Mouse (Mus musculus): ENCODE measurements at regions not wholly inside any gene's neighbourhood (a gene's known extent, or its start where the extent isn't known, plus 50 kb on each side); places are given as distances from the start of the nearest gene placed in this dataset.

- Histone ChIP-seq H3K4me1 (no peaks in the 10 kb centered on the region; the same call in 1 of the 2 replicates), H3K27ac (no peak overlapping the region), H3K27me3 (ENCODE audit: insufficient read depth, poor library complexity, severe bottlenecking) (no peaks in the 10 kb centered on the region), H3K4me3 (no peak overlapping the region), H3K9me3 (no peaks in the 10 kb centered on the region), H3K36me3 (no peaks in the 10 kb centered on the region)
- 80% methylated on average over 8 of the region's 8 CpGs for WGBS
- no peak for DNase-seq (ENCODE audit: low spot score)
Observed at GRCm38 (mm10) chr10:56611564-56612288, 234.6 kb downstream of the Gja1 start.

- Histone ChIP-seq H3K36me3 (no peaks in the 10 kb centered on the region), H3K27ac (no peak overlapping the region), H3K4me1 (no peaks in the 10 kb centered on the region), H3K27me3 (ENCODE audit: insufficient read depth, poor library complexity, severe bottlenecking) (no peaks in the 10 kb centered on the region), H3K4me3 (no peak overlapping the region), H3K9me3 (no peaks in the 10 kb centered on the region)
- no peak for DNase-seq (ENCODE audit: low spot score)
- 79% methylated on average over 2 of the region's 2 CpGs for WGBS
Observed at GRCm38 (mm10) chr10:56642656-56643055, 265.5 kb downstream of the Gja1 start.

DNA sequence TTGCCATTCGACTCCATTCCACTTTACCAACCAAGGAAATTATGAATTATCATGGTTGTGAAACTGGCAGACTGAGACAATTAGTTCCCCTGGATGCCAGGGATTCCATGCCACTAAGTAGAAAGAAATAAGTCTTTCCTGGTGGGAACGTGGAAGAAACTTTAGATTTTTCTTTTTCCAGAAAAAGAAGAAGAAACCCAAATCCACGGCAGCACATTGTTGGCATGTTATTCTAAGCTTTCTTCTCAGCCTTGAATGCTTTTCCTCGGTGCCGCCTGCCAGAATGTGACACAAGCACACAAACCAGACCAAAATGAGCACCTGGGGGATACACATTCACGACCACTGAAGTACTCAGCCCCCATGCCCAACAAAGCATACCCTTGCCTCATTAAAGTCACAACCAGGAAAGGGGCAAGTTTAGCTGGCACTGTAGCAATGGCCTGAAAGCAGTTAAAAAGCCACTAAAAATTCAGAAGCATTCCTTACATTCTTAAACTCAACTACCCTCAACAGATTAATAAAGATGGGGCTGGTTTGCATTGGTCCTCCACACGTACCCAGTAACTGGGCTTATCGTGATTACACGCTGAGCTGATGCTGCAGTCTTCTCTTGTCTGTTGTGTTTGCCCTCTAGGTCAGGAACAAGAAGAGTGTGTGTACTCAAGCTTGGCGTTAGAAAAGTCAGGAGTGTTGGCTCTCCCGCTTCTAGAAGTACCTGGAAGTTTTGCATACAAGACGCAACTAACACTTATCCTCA is 266.4 kb downstream of the Gja1 start:
- no peak for DNase-seq (ENCODE audit: low spot score)
- H3K4me1 ChIP-seq: no peaks in the 10 kb centered on the region
- no peaks in the 10 kb centered on the region for H3K27me3 ChIP-seq (ENCODE audit: insufficient read depth, poor library complexity, severe bottlenecking)
- H3K9me3 ChIP-seq: no peaks in the 10 kb centered on the region
- 74% methylated on average over 12 of the region's 12 CpGs for WGBS
- no peaks in the 10 kb centered on the region for H3K36me3 ChIP-seq
- no peak overlapping the region for H3K27ac ChIP-seq
- no peak overlapping the region for H3K4me3 ChIP-seq

- no peaks in the 10 kb centered on the region for H3K4me1 ChIP-seq
- 48% methylated on average over 4 of the region's 4 CpGs for WGBS
Observed at GRCm38 (mm10) chr10:56660501-56660900, 283.4 kb downstream of the Gja1 start.

GRCm38 (mm10) chr10:56673919-56674318 is 296.8 kb downstream of the Gja1 start:
- no peaks in the 10 kb centered on the region for H3K27me3 ChIP-seq (ENCODE audit: insufficient read depth, poor library complexity, severe bottlenecking)
- DNase-seq (ENCODE audit: low spot score): no peak
- no peak overlapping the region for H3K27ac ChIP-seq
- 76% methylated on average over 3 of the region's 3 CpGs for WGBS
- no peaks in the 10 kb centered on the region for H3K36me3 ChIP-seq
- H3K4me3 ChIP-seq: no peak overlapping the region
- H3K4me1 ChIP-seq: no peaks in the 10 kb centered on the region
- H3K9me3 ChIP-seq: no peaks in the 10 kb centered on the region

More at GRCm38 (mm10) chr10:56660501-56660900, 283.4 kb downstream of the Gja1 start:
- Histone ChIP-seq H3K4me3 (no peak overlapping the region), H3K27ac (no peak overlapping the region), H3K36me3 (no peaks in the 10 kb centered on the region), H3K9me3 (no peaks in the 10 kb centered on the region), H3K27me3 (ENCODE audit: insufficient read depth, poor library complexity, severe bottlenecking) (no peaks in the 10 kb centered on the region)
- no peak for DNase-seq (ENCODE audit: low spot score)

- Histone ChIP-seq H3K27ac (no peak overlapping the region), H3K4me3 (no peak overlapping the region), H3K4me1 (no peaks in the 10 kb centered on the region), H3K9me3 (no peaks in the 10 kb centered on the region), H3K36me3 (no peaks in the 10 kb centered on the region), H3K27me3 (ENCODE audit: insufficient read depth, poor library complexity, severe bottlenecking) (no peaks in the 10 kb centered on the region)
- WGBS: 84% methylated on average over 3 of the region's 3 CpGs
- DNase-seq (ENCODE audit: low spot score): no peak
Observed at GRCm38 (mm10) chr10:56682901-56683300, 305.8 kb downstream of the Gja1 start.

DNA sequence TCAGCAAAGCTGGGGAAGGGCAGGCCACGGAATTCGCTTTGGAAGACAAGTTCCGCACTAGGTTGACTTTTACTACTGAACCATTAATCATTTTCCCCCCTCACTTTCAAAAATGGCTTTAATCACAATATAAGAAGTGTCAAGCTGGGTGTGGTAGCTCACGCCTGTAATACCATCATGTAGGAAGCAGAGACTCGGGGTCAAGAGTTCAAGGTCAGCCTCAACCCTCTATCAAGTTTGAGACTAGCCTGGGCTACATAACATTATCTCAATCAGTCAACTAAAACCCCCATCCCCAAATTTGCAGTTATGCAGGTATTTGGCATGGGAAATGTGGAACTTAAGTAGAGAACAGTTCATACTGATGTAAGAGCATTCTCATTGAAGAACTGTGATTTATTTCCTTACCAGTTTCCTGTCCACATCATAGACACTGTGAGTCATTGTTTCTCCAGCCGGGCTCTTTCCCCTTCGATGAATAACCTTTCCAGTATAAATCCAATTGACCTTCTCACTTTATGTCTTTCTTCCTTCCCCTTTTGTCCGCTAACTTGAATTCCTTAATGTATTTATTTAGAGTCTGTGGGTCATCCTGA is 308.6 kb downstream of the Gja1 start:
- Histone ChIP-seq H3K4me1 (no peaks in the 10 kb centered on the region), H3K4me3 (no peak overlapping the region), H3K27me3 (ENCODE audit: insufficient read depth, poor library complexity, severe bottlenecking) (no peaks in the 10 kb centered on the region), H3K27ac (no peak overlapping the region), H3K9me3 (no peaks in the 10 kb centered on the region), H3K36me3 (no peaks in the 10 kb centered on the region)
- no peak for DNase-seq (ENCODE audit: low spot score)
- WGBS: 84% methylated on average over 8 of the region's 8 CpGs

- no peaks in the 10 kb centered on the region for H3K27me3 ChIP-seq (ENCODE audit: insufficient read depth, poor library complexity, severe bottlenecking)
- H3K36me3 ChIP-seq: no peaks in the 10 kb centered on the region
- H3K4me3 ChIP-seq: no peak overlapping the region
- no peaks in the 10 kb centered on the region for H3K4me1 ChIP-seq
- WGBS: 63% methylated on average over 2 of the region's 2 CpGs
- H3K27ac ChIP-seq: no peak overlapping the region
- DNase-seq (ENCODE audit: low spot score): no peak
- H3K9me3 ChIP-seq: no peaks in the 10 kb centered on the region
Observed at GRCm38 (mm10) chr10:56691467-56691866, 314.3 kb downstream of the Gja1 start.

- Histone ChIP-seq H3K36me3 (no peaks in the 10 kb centered on the region), H3K9me3 (no peaks in the 10 kb centered on the region), H3K27me3 (ENCODE audit: insufficient read depth, poor library complexity, severe bottlenecking) (no peaks in the 10 kb centered on the region), H3K27ac (no peak overlapping the region), H3K4me1 (no peaks in the 10 kb centered on the region), H3K4me3 (no peak overlapping the region)
- WGBS: 83% methylated on average over 3 of the region's 3 CpGs
- DNase-seq (ENCODE audit: low spot score): no peak
Observed at GRCm38 (mm10) chr10:56695100-56695499, 318.0 kb downstream of the Gja1 start.

- Histone ChIP-seq H3K27me3 (ENCODE audit: insufficient read depth, poor library complexity, severe bottlenecking) (no peaks in the 10 kb centered on the region), H3K36me3 (no peaks in the 10 kb centered on the region), H3K4me1 (no peaks in the 10 kb centered on the region), H3K9me3 (no peaks in the 10 kb centered on the region), H3K4me3 (no peak overlapping the region), H3K27ac (no peak overlapping the region)
- WGBS: 75% methylated on average over 6 of the region's 6 CpGs
- DNase-seq (ENCODE audit: low spot score): no peak
Observed at GRCm38 (mm10) chr10:56700126-56700525, 323.0 kb downstream of the Gja1 start.

DNA sequence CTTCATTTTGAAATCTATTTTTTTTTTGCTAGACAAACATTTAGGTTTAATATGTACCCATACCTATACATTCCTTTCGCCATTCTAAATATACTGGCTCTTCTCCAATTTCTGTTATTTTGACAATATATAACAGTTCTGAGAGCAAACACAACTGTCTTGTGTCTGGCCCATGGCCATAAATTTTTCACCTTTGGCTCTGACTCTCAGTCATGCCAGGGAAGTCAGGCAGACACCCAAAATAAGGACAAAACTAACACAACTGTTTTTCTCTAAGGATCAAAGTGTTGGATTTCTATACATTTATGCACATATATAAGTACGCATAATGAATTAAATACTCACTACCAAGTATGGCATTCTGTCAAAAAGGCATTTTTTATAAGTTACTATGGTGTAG is 331.3 kb downstream of the Gja1 start:
- H3K9me3 ChIP-seq: no peaks in the 10 kb centered on the region

DNA sequence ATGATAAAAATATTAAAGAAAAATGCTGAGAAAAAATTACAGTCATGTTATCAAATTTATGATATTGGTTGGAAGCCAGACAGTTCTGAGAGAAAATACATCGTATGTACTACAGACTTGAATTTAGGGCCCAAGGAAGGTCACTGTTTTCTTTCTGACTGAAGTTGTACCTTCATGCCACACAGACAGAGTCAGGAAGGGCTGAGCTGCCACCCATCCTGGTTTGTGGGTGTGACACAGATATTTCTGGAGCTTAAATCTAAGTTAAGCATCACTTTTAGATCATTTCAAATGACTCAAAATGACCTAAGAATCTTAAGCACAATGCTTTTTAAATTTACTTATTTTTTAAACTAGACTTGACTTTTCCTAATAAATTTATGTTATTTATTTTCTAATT is 331.8 kb downstream of the Gja1 start:
- H3K36me3 ChIP-seq: no peaks in the 10 kb centered on the region
- H3K27ac ChIP-seq: no peak overlapping the region
- no peak overlapping the region for H3K4me3 ChIP-seq
- DNase-seq (ENCODE audit: low spot score): no peak
- WGBS: 78% methylated on average over 1 of the region's 1 CpGs
- H3K9me3 ChIP-seq: no peaks in the 10 kb centered on the region
- no peaks in the 10 kb centered on the region for H3K27me3 ChIP-seq (ENCODE audit: insufficient read depth, poor library complexity, severe bottlenecking)
- no peaks in the 10 kb centered on the region for H3K4me1 ChIP-seq

More for the DNA sequence above, 331.3 kb downstream of the Gja1 start:
- Histone ChIP-seq H3K4me1 (no peaks in the 10 kb centered on the region), H3K4me3 (no peak overlapping the region), H3K36me3 (no peaks in the 10 kb centered on the region), H3K27me3 (ENCODE audit: insufficient read depth, poor library complexity, severe bottlenecking) (no peaks in the 10 kb centered on the region), H3K27ac (no peak overlapping the region)
- 86% methylated on average over 2 of the region's 2 CpGs for WGBS
- no peak for DNase-seq (ENCODE audit: low spot score)

DNA sequence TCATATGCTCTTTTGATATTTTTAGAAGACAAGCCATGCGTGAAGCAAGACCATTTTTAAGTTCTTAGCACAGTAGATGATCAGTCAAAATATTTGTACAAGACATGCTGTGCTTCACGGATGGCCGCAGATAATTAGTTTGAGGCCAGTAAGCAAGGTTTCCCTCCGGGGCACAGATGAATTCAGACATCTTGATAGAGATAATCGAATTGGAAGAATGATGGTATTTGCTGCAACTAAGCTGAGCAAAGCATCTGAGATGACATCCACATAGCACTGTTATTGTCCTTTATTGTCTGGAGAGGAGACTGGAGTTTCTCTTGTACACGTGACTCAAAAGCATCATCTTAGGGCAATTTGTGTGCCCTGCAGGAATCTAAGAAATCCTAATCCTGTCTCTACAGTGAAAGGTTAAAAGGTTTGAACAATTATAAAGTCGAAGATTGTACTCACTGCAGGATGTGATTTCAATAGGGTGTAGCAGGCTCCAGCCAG is 335.5 kb downstream of the Gja1 start:
- H3K27ac ChIP-seq: no peak overlapping the region

More for the DNA sequence above, 335.5 kb downstream of the Gja1 start:
- Histone ChIP-seq H3K27me3 (ENCODE audit: insufficient read depth, poor library complexity, severe bottlenecking) (no peaks in the 10 kb centered on the region), H3K4me3 (no peak overlapping the region), H3K4me1 (no peaks in the 10 kb centered on the region), H3K9me3 (no peaks in the 10 kb centered on the region), H3K36me3 (no peaks in the 10 kb centered on the region)
- no peak for DNase-seq (ENCODE audit: low spot score)
- 71% methylated on average over 7 of the region's 7 CpGs for WGBS

Measured in heart, embryonic 10.5 days (tissue).